Mouse (Mus musculus): Measurements from ENCODE around the gene Evi2b.

- no peak for TF ChIP-seq CTCF (IDR thresholded peaks at IDR 0.05; ENCODE audit: extremely low read depth, insufficient read depth, insufficient read length, insufficient replicate concordance)
- TF ChIP-seq POLR2A (IDR thresholded peaks at IDR 0.05; ENCODE audit: low read depth, low read length): no peak
These were observed 20.6 kb downstream of the Evi2b start for GRCm38 (mm10) chr11:79502917-79503316.
